Mouse (Mus musculus) MEL-GATA-1-ER (cell line): ENCODE measurements around the gene Clybl.

ENCODE experiments used
- DNase-seq: peaks from one replicate; pipeline ENCODE4 v3.0.0-alpha.2; 2012; ENCODE audit warnings: low read depth; ENCODE audit errors: extremely low read depth

Gene Clybl

DNA sequence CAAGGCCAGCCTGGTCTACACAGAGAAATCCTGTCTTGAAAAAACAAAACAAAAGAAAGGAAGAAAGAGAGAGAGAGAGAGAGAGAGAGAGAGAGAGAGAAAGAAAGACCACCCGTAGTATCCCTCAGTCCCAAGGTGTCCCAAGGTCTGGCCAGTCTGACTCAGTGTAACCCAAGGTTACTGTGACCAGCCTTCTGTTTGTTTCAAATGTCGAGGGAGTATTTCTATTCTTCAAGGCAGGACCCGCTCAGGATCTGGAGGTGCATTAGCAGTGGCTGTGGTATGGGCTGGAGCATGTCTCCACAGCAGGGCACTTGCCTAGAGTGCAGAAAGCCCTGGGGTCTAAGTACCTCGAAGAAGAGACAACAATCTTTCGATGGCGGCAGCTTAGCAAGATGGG lies 15.3 kb downstream of the Clybl start:
- no peak for DNase-seq

DNA sequence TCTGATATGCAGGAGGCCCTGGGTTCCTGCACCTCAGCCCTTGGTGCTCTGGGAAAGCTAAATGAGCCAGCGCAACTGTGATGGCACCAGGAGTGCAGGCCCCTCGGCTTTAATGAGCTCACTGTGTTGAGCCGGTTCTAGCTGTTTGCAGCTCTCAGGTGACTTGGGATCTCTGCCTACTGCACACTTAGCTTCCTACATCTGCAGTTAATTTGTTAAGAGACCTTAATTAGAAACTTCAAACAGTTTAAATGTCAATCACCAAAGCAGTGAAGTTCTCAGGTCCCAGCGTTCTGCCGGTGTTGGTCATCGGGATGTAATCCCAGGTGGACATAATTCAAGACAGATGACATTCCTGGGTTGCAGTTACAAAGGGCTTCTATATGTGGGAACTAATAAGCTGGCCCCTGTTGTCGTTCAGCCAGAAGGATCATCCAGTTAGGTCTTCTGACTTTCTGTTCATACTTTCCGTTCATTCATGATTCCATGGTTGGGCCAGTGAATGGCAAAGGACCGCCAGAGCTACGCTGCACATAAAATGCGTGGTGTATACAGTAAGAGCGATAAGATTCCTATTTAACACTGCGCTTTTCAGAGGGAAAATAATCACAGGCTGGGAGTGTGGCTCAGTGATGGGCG lies 18.9 kb downstream of the Clybl start:
- DNase-seq: no peak

DNA sequence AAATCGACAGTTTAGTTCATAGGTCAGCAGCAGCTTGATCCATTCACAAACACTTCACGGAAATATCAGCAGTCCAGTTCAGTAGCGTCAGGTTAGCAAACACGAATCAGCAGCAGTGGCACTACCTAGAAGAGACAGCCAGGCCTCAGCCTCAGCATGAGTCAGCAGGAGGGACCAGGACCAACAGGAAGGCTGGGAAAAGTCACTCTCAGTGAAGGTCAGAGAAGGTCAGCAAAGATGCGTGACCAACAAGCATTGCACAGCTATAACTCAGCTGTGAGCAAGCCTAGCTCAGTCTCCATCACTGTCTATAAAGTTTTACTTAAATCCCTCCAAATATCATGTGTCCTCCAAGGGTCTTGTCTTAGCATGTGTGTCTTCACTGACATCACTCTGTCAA lies 27.7 kb downstream of the Clybl start:
- DNase-seq: no peak

DNA sequence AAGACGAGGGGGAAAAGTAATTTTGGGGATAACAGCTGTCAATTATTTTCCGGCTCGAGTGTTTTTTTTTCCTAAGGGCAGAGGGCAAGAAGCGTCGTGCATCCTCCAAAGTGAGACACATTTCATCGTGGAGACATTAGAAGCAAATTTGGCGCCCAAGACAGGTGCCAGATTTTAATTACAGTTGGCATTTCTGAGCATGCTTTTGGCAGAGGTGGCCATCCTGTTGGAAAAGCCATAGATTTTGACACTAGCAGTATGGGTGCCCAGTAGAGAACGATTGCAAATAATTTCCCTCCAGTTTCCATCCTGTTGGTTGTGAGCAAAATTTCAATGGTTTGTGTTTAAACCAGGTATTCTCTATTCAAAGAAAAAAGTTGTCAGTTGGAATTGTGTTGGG lies 32.1 kb downstream of the Clybl start:
- DNase-seq: no peak

DNA sequence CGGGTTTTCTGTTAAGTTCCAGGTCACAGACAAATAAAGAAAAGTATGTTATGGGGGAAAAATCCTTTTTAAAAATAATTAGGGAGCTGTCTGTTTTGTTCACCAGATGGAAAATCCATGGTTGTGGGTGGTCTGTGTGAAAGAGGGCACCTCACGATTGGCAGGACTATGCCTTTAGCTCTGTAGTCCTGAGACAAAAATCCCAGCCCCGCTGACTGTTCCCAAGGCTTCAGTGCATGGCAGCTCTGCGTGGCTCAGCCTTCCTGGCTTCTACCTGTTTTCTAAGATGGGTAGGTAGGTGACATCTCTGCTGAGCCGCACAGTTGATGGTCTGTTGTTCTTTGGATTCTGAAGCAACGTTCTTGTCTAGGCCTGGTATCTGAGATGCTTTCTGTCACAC lies 32.6 kb downstream of the Clybl start:
- DNase-seq: no peak

DNA sequence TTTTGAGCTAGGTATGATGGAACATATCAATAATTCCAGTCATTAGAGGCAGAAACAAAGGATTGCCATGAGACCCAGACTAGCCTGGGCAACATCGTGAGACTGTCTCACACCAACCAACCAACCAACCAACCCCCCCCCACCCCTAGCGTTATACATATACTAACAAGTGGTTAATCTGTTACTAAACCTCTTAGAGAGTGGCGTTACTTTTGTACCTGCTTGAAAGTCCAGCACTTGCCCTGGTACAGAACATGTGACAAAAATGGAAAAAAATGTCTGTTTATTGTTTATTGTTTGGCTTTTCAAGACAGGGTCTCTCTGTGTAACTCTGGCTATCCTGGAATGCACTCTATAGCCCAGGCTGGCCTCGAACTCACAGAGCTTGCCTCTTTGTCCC lies 35.7 kb downstream of the Clybl start:
- DNase-seq: no peak

DNA sequence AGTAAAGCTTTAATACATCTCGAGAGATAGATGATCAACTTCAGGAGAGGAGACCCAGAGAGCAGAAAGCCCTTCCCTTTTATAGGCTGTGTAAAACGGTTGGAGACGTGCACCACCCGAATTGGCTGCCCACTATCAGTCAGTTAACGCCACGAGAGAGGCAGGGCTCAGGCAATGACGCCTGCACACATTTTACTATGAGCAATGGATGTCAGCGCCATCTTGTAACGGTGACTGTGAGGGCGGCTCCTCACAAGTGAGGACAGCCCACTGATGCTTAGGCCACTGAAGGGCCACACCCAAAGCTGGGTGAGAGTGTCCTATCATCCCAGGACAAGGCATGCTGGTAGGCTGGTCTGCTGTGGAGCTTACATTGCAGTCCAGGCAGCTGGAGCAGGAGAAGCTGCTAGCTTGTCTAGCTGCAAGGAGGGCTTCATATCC lies 41.5 kb downstream of the Clybl start:
- peak; percentile 80 for DNase-seq

DNA sequence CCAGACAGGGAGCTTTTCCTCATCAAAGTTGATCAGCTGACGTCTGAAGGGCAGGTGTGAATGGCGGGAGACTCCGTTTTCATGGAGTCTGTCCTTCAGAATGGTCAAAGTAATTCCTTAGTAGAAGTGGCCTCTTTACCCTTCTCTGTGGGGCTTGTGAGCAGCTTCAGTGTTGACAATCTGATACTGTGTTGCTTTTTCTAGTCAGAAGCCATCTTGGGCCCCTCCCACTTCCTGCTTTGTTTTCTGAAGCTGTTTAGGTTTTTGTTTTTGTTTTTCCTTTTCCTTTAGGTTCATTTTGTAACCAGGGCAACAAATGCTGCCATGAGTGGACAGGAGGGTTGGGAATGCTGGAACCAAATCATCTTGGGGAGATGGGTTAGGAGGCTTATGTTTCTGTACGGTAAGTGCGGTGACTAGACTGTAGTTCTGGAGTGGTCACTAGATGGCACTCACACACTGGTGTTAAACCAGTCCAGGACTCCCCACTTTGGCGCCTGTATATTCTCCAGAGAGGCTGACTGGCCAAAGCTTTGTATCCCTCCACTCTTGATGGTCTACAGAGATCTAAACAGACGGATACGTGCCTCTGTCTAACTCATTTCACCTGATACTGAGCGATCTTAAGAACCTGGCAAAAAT lies 42.1 kb downstream of the Clybl start:
- DNase-seq: peak; percentile 85

DNA sequence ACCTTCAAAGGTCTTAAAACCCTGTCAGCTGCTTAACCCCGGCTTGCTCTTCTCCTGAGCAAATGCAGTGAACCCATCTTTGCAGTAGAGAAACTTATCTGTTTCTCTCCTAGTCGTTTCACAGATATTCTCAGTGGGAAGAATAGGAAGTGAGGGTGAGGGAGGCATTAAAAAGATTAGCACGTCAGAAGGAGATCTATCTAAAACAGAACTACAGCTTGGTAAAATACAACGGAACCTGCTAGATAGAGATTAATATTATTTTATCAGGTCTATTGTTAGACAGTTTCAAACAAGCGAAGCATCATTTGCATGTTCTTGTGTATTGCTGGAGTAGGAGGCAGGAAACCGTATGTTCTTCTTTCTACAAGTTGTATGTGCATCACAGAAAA lies 42.6 kb downstream of the Clybl start:
- DNase-seq: peak; percentile 88

DNA sequence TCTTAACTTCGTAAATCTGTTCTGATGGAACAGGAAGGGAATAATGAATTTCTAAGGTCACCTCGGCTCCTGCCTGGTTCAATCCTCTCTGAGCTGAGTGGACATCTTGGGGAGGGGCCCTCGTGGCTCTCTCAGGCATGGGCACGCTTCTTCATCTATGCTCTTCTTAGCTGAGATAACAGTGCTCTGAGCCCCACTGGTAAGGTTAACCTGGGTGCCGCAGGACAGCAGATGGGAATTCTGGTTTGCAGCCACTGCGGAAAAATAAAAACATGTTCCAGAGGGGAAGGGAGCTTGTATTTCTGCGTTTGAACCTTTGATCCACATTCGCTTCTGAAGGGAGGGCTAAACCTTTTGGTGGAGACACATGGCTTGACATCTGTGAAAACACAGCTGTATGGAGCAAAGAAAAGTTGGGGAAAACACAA lies 43.0 kb downstream of the Clybl start:
- DNase-seq: no peak

DNA sequence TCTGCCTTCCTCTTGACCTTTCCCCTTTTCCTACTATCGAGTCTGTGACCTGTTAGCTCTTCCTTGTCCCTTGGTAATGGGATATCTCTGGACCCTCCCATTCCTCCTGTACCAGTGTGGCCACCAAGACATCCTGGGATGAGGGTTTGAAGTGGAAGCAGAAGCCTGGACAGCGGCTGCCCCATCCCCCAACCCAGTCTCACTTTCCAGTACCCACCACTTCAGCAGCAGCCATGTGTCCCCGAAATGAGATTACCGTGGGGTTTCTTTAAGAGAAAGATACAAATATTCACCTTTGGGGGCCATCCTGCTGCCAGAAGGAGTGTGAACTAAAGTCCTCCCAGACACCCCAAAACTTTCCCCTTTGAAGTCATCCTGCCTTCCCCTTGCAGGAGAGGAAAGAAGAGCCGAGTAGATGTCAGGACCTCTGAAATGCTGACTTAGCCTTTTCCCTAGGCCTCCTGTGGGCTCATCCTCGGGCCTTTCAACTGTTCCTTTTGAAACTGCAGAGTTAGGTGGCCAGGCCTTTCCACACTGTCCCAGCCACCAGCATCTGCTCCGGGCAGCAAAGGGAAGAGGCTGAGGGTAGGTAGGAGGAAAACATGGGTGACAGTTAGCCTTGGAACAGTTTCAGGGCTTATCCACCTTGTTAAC lies 44.1 kb downstream of the Clybl start:
- DNase-seq: no peak

DNA sequence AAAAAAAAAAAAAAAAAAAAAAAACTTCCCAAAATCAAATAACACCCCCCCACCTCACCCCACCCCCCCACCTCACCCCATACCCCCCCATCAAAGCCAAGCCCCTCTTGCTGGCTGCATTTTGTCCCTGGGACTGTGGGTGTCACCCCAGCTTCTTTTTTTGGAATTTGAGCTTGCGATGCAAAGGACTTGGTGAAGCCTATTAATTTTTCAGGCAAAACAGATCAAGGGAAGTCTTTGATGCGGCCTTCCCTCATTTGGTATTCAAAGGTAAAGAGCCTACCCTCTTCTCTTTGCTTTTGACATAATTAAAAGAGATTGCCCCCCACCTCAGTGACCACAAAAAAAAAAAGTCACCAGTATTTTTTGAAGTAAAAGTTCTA lies 44.6 kb downstream of the Clybl start:
- DNase-seq: no peak

DNA sequence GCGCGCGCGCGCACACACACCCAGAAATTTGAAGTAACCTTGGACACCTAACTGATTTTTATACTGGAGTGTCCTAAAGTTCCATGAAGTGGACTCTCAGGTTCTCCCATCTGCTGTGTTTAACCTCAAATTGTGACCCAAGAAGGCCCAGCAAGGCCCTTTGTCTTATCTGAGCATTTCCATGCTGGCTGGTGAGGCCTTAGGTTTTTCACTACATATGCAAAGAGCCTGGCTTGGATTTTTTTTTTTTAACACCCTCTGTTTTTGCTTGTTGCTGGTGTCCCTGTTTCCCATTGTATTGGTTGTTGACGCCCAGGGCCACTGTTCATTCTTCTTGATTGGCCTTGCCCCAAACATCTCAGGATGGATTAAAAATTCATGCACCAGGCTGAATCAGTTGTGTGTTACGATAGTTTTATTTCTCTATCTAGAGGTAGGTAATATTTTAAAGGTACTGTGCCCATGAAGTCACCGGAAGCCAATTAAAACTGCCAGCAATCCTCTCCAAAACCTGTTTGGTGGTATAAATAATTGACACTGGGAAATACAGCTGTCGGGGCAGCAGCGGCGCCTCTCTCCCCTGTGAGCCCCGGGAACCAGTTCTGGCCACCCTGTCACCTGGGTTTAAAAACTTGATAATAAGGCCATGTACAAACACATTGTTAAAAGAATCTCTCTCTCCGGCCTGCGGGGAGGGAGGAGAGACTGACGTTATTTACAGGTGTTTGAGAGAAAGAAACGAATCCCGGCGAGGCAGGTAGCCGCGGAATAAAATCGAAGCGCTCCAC lies 45.4 kb downstream of the Clybl start:
- no peak for DNase-seq

DNA sequence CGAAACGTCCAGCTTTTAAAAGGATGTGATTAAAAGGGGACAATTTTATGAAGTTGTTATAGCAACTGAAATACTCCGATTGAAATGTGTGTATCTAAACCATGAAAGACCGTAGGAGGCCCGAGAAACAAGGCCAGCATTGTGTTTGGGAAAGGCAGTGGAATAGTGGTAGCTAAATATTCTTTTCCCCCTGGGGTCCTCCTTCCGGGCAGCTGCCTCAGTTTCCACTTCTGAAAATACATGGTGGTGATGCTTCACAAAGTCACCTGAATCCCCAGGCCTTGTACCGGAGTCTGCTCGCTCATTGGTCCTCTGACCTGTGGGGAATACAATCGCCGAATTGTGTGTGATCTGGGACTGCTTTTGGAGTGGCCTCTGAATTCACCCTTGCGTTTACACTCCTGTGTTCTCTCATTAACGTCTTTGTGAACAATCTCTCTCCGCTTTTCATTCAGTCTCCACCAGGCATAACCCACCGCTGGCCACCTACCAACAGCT lies 46.0 kb downstream of the Clybl start:
- DNase-seq: no peak

DNA sequence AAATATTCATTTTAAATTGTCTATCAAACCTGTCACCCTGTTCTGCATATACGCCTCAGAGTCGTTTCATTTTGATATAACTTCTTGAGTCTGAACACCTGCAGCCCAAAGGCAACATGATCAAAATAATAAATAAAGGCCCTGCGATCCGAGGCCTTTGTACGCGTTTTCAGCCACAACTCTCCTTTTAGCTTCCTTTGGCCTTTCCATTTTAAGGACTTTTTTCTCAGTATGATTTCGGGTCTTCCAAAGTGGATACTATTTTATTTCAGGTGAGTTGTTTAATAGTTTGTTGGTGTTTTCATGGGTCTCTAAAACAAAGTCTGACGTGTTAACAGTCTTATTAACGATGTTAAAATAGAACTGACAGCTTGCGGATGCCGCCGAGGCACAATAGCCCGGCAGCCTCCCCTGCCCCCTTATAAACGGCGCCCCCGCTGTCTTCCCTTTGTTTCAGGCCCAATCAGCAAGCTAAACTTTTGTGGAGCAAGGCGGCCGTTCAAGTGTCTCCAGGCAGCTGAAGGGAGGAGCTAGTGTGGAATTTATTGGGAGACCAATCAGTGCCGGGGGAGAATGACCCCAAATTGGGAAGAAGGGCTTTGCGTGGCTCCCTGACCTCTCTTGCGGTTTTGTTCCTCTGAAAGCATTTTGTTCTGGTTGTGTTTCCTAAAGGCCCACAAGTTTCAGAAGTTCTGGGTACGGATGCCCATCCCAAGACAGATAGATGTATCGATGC lies 47.5 kb downstream of the Clybl start:
- no peak for DNase-seq

DNA sequence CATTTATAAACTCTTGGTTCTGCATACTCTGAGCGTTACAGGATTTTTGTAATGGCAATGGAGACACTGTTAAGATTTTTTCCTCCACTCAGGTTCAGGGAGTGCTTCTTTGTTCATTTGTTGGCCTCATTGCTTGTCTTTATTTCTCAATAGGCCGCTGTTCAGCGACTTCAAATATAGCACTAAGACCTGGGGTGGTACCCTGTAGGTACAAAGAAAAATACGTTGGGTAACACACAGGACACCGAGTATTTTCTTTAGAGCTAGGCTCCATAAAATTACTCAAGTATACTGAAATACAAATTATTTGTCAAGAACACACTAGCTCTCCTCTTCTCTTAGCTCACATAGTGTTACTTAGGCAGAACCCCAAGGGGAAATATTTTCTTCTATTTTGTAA lies 48.5 kb downstream of the Clybl start:
- DNase-seq: no peak

DNA sequence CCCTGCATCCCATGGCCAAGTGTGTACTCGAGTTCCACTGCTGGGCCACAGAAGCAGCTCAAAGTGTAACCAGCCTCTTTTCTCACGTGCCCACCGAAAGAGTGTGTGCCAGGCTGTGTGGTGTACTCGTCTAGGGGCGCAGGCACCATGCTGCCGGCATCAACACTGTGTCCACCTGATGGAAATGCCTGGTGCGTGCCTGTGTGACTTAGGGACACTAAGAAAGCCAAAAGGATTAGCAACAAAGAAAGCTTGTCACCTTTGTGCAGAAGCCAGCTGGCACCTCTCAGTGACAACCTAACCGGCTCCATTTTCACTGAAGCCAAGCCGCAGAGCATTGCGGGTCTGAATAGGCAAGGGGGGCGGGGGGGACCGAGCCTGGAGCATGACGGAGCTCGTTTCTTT lies 49.1 kb downstream of the Clybl start:
- no peak for DNase-seq

DNA sequence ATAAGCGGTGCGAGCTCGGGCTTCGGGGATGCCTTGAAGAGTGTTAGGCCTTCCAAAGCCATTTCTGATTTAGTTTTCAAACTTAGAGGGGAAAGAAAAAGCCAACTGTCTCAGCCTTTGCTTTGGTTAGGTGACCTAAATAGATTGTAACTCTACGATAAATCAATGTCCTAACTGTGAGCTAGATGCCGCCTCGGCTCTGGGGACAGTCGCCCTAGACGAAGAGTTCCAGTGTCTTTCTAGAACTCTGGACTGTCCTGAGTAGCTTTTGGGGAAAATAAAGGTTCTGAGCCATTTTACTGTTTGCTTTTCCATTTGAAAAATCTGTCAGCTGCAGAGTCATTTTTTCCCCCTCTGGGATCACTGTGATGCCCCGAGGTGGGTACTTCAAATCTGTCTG lies 49.6 kb downstream of the Clybl start:
- no peak for DNase-seq

DNA sequence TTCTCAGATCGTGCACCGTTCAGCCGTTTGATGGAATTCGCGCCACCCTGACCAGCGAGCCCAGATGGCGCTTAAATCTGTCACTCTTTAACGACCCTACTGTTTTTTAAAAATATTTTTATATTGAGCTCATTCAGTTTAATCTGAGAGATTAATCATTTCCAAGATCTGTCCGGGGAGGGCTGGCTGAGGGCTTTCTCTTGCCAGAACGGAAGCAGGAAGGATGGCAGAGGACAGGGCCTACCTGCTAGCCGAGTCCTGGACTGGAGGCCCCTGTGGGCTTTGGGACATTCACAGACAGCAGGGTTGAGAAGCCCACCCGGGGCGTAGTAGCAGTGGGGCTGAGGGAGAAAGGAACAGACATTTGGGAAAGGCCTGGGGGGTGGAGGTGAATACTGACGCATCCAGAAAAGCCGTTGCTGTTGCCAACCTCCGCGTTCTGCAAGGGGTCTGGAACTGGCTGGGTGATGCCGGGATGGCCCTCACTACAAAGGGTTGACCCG lies 51.8 kb downstream of the Clybl start:
- no peak for DNase-seq

DNA sequence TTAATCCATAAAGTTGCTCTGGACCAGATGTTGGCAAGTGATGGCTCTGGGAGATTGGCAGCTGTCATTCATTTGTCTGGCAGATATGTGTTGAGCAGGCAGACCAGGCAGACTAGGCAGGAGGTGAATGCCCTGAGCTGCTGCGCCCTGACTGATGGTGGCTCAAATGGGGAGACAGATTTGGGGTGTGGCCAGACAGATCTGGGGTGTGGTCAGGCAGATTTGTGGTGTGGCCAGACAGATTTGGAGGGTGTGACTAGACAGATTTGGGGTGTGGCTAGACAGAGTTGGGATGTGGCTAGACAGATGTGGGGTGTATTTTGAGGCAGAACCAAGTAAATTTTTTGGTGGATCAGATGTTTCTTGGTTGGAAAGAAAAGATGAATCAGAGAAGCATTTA lies 62.4 kb downstream of the Clybl start:
- DNase-seq: no peak
